In the genomic region with DNA sequence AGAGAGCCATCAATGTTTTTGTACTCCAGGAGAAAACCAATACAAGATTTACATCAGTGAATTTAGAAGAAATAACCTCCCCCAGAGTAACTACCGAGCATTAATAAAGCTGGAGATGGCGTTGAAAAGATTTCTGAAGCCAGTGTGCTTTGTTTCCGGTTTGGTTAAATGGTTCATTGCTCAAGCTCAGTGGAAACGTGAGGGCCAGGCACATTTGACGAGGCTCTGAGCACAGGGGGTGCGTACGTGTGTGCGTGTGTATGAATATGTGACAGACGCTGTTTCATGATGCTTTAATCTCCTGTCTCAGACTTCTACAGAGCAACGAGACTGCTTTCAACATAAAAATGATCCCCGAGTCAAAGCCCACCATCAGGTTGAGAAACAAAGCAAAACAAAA, we compare ENCODE assay signal across 27 mouse cellular contexts. TPM values are rescaled to one million over a fixed set of nuclear protein-coding genes. Genes with fewer than 3 reads are reported as not detected.
"Had no signal": no experiment of that assay in that cellular context is flagged by ENCODE, and none has a peak within 500 bp of the region (broad histone marks: within the 10 kb centered on the region; RNA-seq: fewer than 3 reads in every experiment).

No protein-coding gene starts in this region.

- H3K27ac ChIP-seq: heart, adult 2 months; heart, embryonic 13.5 days; heart, embryonic 15.5 days; hindbrain, embryonic 13.5 days; hindbrain, embryonic 15.5 days; hindbrain, postnatal 0 days; limb, embryonic 13.5 days; limb, embryonic 15.5 days; liver, embryonic 12.5 days; liver, embryonic 14.5 days had no signal

- ATAC-seq: hindbrain, postnatal 0 days; intestine, embryonic 16.5 days; liver, embryonic 12.5 days had no signal

- H3K9ac ChIP-seq: heart, embryonic 13.5 days; heart, embryonic 15.5 days; hindbrain, embryonic 13.5 days; hindbrain, embryonic 15.5 days; limb, embryonic 13.5 days; limb, embryonic 15.5 days; liver, embryonic 12.5 days; liver, embryonic 14.5 days had no signal

- H3K9me3 ChIP-seq: heart, embryonic 15.5 days; hindbrain, embryonic 13.5 days; hindbrain, embryonic 15.5 days; limb, embryonic 13.5 days; limb, embryonic 15.5 days; liver, embryonic 12.5 days had no signal

- H3K27me3 ChIP-seq: hindbrain, embryonic 13.5 days; hindbrain, embryonic 15.5 days had no signal

- DNase-seq: gastrocnemius, postnatal 14 days; gastrocnemius, postnatal 36 days; heart, adult 11 months; heart, adult 2 months; heart, postnatal 14 days; heart, postnatal 36 days; kidney, adult 18-20 months; kidney, adult 9 months; kidney, postnatal 10 days; kidney, postnatal 25 days; layer of hippocampus, adult 9-11 months; layer of hippocampus, postnatal 36 days; left cerebral cortex, postnatal 4 days had no signal

- H3K4me2 ChIP-seq: heart, embryonic 11.5 days; heart, embryonic 13.5 days; heart, embryonic 15.5 days; hindbrain, embryonic 13.5 days; hindbrain, embryonic 15.5 days; limb, embryonic 13.5 days; limb, embryonic 15.5 days; liver, embryonic 12.5 days had no signal

- H3K4me1 ChIP-seq: limb, embryonic 15.5 days; liver, embryonic 12.5 days had no signal

- H3K4me3 ChIP-seq: heart, adult 2 months; heart, embryonic 13.5 days; heart, embryonic 15.5 days; hindbrain, embryonic 13.5 days; hindbrain, embryonic 15.5 days; limb, embryonic 13.5 days; limb, embryonic 15.5 days; liver, embryonic 12.5 days had no signal

- H3K36me3 ChIP-seq: heart, embryonic 13.5 days; heart, embryonic 15.5 days; hindbrain, embryonic 13.5 days; hindbrain, embryonic 15.5 days; limb, embryonic 13.5 days; limb, embryonic 15.5 days; liver, embryonic 12.5 days had no signal

RNA-seq across cellular contexts. Expression of a gene that starts 8.1 kb away (rescaled TPM):
- polyA plus RNA-seq: heart, postnatal 0 days; liver, adult 2 months; liver, embryonic 16.5 days had no signal
